Mouse (Mus musculus) erythroid progenitor cell, adult 5-6 weeks (primary cell): Measurements from ENCODE around the gene 1700017B05Rik. TPM values are rescaled to one million over a fixed set of nuclear protein-coding genes. Genes with fewer than 3 reads are reported as not detected.
A peak's percentile ranks its signal among the peaks of the same experiment; 100 is the strongest.

Source experiments
- ATAC-seq: replicated peaks from 2 replicates; pipeline ENCODE4 v1.8.0; 2016; ENCODE audit warnings: moderate number of reproducible peaks, mild to moderate bottlenecking, moderate TSS enrichment, inconsistent platforms; ENCODE audit not compliant: poor library complexity, low FRiP score, severe bottlenecking
- total RNA-seq, 2 experiments: library from RNA; stranded (forward) in 1 of 2; stranded (reverse) in 1 of 2; fragments of 150-400 nt in 1 of 2; fragments of 186-747, 209-891 nt in 1 of 2; gene quantifications; 2 replicates each; pipeline versions ENCODE4 v1.2.3 to v1.2.4; 2015 to 2017; ENCODE audit warnings: low replicate concordance in 2 of 2

Gene 1700017B05Rik
- total RNA-seq, 2 experiments from 2014 or later = 45.0 to 46.5 TPM

DNA sequence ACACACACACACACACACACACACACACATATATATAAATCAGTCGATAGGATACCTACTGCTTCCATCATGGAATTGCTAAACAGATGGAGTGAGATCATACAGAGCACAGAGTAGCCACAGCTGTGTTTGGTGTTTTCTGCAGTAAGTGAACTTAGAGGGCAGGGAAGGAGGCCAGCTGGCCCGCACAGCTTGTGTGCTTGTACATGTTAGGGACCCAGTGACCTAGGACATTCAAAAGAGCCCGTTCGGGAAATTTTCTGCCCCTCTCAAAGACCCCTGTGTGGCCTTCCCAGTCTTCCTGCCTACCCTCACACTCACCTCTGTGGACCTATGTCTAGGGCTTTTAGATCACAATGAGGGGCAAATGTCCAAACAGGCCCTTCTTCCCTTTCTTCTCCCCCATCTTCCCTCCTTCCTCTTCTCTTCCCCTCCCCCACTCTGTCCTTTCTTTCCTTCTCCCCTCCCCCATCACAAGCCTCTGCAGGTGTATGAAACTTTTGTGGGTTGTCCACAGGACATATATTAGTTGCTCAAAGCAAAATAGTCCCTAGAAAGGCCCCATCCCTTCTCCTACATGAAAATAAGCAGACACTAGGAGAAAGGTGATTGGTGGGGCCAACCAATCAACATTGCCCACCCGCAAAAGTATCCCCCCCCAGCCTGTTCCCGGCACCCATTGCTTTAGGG is 11.5 kb upstream of the 1700017B05Rik start:
- no peak for ATAC-seq

DNA sequence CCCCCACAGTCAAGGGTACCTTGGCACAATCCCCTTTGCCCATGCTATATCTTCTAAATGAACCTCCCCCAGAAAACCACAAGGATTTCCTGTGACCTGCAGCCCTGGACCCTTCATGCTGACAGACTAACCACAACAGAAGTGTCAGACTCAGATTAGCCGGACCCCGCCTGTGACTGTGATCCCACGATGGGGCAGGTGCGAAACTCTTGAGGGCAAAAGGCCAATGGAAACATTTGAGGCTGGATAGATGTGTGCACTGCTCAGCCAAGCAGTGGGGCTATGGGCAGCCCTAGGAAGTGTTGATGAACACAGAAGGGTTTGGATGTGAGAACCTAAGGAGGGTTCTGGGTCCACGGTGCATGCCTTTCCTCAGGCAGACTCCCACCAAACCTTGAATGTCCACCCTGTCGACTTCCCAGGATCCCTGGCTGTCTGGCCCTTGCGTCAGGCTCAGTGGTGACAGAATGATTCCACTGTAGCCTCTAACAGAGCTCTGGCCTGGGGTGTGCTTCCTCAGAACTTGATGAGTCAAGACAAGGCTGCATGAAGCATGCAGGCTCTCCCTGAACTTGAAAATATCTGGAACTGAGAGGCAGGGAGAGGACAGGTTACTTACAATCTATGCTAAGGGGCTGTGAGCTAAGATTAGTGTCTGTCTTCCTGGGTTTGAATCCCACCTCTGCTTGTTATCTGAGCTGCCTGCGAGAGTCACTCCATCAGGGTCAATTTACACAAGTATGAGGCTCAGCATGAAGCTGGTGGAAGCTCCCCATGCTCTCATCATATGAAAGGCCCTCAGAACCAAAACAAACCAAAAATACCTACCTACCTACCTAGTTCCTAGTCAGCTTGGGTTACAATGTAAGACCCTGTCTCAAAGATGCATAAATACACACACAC is 10.7 kb upstream of the 1700017B05Rik start:
- ATAC-seq = no peak

DNA sequence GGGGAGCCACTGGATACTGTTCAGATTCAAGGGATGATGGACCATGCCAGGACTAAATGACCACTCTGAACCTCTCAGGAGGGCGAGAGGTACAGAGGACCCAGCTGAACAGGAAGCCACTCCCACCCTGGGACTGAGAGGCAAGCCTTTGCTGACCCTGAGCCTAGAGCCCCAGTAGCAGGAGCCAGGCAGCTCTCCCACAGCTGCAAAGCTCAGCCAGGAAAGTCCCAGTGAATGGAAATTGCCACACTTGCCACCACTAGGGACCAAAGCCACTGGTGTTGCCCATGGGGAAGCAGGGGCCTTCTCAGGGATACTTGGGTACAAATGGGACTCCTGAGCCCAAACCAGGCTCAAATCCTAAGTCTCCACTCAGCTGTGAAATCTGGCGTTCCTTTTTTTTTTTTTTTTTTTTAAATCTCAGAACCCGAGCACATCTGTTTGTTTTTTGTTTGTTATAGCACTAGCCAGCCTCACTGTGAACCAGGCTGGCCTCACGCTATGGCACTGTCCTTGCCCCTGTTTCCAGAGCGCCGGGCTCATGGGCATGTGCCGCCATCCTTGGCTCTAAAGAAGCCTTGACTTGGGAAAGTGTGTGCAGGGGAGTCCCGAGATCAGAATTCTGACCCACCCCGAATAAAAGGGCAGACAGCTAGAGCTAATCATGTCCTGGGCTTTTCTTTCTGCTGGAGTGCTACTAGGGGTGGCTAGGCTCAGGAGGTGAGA is 9.6 kb upstream of the 1700017B05Rik start:
- ATAC-seq = no peak

DNA sequence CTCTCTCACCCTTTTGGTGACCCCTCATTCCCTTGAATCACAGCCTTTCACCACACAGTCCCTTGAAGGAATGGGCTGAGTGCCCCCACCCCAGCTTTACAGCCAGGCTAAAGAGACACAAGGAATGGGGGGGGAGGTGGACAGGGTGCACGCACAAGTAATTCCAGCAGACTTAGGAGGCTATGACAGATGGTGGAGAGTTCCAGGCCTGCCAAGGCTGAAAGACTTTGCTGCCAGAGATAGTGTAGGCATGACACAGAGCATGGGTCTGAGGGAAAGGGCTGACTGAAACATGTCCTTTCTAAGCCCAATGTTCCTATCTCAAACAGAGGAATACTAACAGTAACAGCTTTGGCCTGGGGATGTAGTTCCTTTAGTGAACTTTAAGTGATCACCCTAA is 8.7 kb upstream of the 1700017B05Rik start:
- ATAC-seq = no peak

DNA sequence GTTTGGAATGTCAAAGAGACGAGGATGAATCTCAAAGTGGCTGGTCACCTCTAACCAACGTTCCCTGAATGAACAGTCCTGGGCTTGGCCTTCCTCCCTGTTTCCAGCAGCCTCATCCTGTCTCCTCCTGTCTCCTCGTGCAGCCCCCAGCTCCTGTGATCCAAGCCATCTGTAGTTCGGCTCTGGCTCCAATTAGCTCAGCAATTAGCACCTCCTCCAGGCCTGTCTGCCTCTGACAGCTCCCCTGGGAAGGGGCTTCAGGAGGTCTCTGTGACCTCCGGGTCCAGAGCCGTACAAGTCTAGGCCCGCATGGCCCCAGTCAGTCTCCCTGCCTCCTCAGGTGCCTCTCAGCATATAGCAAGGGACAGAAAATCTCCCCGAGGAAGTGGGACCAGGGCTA is 8.0 kb upstream of the 1700017B05Rik start:
- ATAC-seq = no peak

DNA sequence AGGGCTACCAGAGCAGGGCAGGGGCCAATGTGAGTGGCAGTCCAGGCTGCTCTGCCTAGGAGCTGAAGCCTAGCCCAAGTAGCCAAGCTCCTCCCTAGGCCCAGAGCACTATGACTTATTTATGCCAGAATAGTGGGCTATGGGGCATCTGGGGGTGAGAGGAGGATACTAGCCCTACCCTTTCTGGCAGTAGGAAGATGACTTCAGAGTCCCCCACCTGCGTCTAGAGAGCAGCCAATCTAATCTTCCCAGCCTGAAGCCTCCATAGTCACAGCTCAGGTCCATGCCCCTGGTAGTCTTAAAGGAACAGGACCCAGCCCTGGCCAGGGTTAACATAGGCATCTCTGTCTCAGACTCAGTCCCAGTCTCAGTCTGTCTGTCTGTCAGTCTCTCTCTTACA is 7.0 kb upstream of the 1700017B05Rik start:
- ATAC-seq = no peak

DNA sequence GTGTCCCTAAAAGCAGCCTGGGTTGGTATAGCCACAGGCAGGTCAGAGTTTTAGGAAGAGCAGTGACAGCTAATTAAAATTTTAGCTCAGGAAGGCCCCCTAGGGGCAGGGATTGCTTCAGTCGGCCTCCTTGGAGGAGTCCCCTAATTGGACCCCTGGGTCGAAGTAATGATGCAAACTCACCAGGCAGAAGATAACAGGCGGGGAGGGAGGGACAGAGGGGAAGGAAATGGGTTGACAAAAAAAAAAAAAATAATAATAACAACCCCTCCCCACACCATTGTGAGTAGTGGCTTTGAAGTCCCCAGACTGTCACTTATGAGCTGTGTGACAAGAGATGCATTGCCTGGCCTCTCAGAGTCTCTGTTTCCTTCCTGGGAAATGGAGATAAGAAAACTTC is 6.2 kb upstream of the 1700017B05Rik start:
- ATAC-seq = no peak

DNA sequence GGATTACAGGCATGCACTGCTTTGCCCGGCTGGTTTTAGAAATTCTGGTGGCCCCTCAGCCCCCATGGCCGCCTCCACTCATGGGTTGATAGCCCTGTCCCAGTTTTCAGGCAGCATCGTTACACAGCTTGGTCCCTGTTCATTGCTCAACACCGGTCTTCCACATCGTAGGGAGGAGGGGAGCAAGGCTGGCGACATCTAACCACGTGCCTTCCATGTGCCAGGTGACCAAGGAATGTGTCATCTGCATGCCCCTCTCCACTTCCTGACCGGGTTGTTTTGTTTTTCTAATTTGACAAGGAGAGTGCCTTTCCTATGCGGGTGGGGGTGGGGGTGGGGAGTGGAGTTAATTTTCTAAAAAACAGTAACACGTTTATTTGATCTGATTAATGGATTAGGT is 5.7 kb upstream of the 1700017B05Rik start:
- no peak for ATAC-seq

DNA sequence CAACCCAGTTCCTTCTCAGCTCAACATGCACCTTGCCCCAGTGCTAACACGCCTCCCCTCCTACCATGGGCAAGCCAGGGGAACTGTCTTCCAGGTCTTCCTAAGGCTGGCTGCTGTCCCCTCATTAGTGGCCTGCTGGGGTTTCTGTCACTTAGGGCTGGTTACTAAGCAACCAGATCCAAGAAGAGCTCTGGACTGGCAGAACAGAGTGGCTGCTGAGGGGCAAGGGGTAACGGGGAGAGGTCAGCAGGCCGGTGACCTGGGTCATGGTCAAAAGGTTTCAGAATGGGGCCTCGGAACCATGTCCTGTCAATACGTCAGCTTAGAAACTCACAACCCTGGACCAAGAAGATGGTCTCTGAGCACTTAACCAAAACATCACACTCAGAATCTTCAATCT is 5.0 kb upstream of the 1700017B05Rik start:
- ATAC-seq = no peak

DNA sequence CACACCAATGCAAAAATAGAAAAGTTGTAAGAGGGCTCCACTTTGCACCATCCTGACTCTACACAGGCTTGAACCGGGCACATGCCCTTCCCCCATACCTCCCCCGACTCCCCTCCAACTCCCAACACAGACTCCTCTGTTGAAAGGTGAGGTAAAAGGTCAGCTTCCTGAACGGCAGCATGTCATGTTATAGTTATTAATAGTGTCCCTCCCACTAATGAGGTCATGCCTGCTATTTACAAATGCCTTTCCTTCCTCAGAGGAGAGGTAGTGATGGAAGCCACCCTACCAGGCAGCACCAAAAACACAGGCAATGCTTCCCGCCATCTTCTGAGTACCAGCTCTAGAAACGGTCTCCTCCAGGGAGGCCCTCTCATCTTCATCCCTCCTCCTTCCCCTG is 2.7 kb upstream of the 1700017B05Rik start:
- ATAC-seq = no peak

DNA sequence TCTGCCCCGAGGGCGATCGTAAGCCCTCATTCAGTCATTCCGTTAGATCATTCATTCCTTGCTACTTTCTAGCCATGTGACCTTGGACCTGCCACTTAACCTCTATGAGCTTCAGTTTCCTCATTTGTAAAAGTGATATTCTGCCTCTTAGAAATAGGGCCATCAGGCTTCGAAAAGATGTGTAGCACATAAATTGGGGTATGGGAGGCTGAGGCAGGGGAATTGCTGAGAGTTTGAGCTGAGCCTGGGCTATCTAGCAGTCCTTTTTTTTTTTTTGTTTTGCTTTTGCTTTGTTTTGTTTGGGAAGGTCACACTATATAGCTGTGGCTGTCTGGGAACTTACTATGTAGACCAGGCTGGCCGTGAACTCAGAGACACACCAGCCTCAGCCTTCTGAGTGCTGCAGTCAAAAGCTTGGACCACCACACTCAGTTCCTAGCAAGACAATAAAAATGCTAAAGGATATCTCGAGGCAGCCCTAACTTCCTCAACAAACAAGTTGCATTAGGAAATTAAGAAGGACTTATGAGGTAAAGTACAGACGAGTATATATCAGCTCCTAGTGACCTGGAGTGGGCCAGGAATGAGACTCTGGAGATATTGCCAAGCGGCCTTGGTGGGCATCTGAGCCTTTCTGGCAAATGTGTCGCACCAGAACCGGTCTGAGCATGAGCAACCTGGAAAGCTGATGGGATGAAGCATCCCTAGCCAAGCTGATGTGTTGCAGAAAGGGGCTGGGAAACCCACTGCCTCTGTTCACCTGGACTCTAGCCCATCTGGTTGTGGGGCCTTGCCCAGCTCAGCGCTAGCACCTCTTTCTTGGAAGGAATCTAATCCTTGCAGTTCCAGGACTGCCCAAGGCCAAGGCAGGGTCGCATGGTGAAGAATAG is 628 bp upstream of the 1700017B05Rik start:
- ATAC-seq = no peak

DNA sequence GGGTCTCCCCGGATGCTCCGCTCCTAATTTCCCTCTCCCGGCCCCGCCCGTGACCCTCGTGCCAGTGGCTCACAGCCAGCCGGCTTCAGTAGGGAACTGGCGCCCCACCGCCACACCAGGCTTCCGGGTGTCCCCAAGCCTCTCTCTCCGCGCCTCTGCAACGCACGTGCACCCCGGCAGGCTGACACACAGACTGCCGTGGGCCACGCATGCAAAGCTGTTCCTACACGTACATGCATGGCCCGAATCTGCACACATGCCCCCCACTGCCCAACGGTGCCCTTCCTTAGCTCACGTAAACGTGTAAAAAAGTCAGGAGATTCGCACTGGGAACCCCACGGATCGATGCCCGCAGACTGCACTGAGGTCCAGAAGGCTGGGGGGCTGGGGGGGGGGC is 898 bp downstream of the 1700017B05Rik start:
- peak; percentile 22 for ATAC-seq

DNA sequence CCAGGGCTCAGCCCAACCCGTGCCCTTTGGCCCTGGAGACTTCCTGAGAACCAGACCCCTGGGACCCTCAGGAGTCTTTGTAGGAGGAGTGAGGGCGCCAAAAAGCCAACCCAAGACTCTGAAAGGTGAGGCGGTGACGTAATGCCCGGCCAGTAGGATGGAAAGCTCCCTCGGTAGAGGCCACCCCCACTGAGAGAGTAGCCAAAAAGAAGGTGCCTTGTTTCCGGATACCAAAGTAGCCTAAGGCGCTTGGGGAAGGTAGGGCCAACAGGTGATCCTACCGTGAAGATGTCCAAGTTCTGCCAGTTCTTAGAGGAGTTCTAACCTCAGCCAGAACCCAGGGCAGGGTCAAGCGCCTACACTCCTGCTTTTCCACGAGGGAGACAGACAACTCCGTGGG is 1.5 kb downstream of the 1700017B05Rik start:
- peak; percentile 55 for ATAC-seq

DNA sequence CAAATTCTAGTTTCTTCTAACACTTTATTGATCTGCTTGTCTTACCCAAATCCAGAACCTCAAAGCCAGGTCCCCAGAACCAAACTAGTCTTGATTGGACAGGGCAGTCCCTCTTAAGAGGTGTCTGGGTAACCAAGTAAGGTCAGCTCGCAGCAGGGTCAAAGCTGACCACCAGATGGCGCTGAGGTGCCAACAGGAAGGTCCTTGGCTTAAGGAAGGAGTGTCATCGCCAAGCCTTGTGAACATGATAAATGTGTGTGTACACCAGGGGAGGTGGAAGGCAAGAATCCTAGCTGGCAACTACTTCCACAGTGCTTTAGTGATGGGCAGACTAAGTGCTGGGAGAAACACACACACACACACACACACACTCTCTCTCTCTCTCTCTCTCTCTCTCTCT is 2.7 kb downstream of the 1700017B05Rik start:
- ATAC-seq = peak; percentile 67

DNA sequence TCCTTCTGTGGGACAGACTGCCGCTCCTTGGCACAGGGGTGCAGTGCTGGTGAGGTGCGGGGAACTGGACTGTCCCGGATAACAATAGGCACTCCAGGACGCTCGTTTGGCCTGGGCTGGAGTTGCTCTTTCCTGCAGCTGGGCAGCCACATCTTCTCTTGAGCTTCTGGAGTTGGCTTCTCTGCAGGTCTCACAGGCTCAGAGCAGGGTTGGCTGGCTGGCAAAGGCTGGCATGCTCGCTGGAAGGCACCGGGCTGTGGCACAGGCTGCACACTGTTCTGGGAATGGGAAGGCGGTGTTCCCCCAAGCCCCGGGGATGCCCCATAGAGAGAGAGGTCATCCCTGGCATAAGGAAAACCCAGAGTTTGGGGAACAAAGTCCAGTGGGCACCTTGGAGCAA is 4.8 kb downstream of the 1700017B05Rik start:
- ATAC-seq = no peak

DNA sequence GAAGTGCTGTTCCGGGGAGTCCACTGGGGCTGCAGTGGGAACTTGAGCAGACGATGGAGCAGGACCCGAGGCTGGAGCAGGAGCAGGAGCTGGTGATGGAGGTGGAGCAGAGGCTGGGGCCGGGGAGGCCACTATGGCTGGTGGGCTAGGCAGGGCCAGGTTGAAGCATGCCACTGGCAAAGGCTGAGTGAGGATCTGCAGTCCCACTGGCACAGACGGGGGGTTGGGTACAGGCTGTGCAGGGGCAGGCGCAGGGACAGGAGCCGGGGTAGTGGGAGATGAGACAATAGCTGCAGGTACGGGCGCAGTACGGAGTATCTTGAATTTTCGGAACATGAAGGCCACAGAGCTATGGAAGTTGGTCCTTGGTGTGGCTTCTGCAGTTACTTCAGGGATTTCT is 5.6 kb downstream of the 1700017B05Rik start:
- no peak for ATAC-seq

DNA sequence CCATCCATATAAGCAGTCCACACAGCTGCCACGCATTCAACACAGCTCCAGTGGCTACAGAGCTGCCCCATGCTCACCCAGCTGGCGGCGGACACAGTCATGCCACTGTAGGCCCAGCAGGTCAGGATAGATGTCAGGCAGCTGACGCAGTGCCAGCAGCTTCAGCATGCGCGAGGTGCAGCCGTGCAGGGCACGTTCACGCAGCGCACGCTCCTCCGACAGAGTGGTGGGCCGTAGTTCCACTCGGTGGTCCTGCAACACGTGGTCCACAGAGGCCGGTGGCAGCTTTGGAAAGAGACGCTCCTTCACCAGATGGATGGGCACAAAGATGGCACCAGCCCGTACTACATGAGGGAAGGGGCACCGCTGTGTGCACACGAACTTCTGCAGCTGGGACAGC is 6.1 kb downstream of the 1700017B05Rik start:
- no peak for ATAC-seq

DNA sequence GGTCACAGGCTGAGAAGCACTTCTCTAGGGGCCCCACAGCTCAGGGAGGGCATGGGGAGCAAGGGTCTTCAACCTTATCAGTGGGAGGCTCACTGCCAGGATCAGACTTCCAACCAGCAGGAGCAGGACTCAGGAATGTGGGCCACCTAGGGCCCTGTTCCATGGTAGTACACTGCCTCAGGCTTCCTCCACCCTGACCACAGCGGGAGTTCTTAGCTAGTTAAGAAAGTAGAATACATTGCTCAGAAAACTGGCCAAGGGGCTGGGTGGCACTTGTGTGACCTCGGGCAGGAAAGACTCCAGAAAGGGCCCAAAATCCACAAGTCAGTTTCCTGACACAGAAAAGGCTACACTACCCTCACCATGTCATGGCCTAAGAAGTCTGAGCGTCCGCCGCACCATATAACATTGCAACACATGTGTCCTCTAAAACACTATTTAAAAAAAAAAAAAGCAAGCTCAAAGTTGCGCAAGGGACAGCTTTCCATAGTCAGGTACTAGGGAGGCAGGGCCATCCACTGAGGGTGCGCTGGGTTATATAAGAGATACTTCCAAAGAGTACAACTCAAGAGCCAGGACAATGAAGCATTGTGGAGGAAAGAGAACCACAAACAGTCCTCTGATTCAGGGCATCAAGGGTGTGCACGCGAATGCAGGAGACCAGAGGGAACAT is 7.5 kb downstream of the 1700017B05Rik start:
- no peak for ATAC-seq

DNA sequence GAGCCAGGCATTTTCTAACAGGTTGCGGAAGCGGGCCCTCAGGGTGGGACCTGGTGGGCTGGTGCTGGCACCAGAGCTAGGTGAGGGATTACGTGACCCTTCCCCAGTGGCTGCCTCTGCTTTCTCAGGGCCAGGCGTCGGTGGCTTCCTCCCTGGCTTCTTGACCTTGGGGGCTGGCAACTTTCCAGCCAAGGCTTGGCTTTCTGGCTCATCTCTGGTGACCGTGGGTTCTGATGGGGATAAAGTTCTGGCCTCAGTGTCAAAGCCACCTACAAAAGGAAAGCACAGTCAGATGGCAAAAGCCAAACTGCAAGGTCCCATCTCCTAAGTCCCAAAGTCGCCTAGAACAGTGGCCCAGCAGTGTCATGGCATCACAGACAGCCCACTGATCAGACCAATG is 8.4 kb downstream of the 1700017B05Rik start:
- no peak for ATAC-seq
